Mouse (Mus musculus): ENCODE data around the gene Bola3.

DNA sequence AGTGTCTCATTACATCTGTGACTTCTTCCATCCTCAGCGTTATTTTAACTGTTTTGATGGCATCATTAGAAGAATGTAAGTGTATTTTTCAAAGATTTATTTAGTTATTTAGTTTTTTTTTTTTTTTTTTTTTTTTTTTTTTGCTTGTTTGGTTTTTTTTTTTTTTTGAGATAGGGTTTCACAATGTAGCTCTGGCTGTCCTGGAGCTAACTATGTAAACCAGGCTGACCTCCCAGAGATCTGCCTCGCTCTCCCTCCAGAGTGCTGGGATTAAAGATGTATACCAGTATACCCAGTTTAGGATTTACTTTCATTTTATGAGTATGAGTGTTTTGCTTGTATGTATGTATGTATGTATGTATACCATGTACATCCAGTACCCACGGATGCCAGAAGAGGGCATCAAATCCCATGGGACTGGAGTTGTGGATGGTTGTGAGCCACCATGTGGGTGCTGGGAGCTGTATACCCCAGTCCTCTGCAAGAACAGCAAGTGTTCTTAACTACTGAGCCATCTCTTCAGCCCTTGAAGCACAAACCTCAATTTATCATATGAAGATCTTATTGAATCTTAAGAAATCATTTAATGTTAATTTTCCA, 21.3 kb upstream of the Bola3 start:
- TF ChIP-seq CTCF (IDR thresholded peaks at IDR 0.05; ENCODE audit: control insufficient read depth, insufficient read depth, insufficient read length) (no peak), MYOG (IDR thresholded peaks at IDR 0.05; ENCODE audit: control insufficient read depth, extremely low read depth, insufficient read length) (no peak)
